Mouse (Mus musculus): ENCODE results near the gene Gm9922. TPM values are rescaled to one million over a fixed set of nuclear protein-coding genes. Genes with fewer than 3 reads are reported as not detected.

Gene Gm9922
- total RNA-seq (2021) = under 1 TPM in 1 of 2 experiments, not detected in 1; 0.91 TPM
- long read RNA-seq, partial matches to known transcripts = 0 of 1 reads
- long read RNA-seq, other reads (novel, unspliced or antisense) = 0 of 1 reads

DNA sequence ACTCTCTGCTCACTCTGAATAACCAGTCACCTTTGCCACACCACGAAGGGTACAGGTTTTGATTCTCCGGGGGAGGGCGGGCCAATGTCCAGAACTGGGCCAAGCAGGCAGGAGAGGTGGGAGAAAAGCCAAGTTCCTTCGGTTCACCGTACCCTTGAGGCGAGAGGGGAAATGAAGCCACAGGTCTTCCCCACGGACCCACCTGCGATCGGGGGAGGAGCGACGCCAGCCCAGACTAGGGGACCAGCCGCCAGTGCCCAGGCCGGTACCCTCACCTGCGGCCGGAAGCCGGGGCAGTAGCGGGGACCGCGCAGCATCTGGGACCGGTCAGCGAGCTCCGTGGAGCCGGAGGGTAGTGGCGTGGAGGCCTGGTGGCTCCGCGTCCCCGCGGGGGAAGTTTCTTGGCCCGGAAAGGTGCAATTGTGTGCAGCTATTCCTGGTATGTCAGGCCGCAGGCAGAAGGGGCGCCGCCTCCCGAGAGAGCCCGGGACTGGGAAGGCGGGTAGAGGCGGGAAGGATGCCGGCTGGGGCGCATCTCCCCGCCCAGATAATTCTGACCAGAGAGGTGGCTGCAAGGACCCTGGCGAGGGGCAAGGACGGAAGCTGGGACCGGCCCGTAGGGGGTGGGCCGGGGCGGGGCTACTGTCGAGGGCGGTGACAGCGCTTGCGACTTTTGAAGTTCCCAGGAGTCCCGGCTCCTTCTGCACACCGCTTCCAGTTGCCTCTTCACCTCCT lies at the start of gene Gm9922, which contains the start of gene Lmo7:
TSS of gene Gm9922 (minus strand) at position 578 of the 735 bp plus-strand sequence.
TSS of gene Lmo7 (plus strand) at position 721 of the 735 bp plus-strand sequence.
- peak; percentile 21 to 41 for DNase-seq (ENCODE audit: low spot score in 2 of 2)

DNA sequence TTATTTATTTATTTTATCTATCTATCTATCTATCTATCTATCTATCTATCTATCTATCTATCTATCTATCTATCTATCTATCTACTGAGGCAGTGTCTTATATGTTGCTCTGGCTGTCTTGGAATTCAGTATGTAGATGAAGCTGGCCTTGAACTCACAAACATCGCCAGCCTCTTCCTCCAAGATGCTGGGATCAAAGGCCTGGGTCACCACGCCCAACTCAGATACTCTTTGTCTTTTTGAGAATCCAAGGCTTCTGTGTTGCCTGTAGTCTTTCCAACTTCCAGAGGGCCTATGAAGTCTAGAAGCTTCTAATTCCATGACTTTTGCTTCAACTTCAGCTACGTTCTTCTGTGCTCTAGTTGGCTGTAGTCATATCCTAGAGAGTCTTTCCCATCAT lies 48.8 kb upstream of the Gm9922 start:
- no peak for DNase-seq (ENCODE audit: low spot score in 2 of 2)

DNA sequence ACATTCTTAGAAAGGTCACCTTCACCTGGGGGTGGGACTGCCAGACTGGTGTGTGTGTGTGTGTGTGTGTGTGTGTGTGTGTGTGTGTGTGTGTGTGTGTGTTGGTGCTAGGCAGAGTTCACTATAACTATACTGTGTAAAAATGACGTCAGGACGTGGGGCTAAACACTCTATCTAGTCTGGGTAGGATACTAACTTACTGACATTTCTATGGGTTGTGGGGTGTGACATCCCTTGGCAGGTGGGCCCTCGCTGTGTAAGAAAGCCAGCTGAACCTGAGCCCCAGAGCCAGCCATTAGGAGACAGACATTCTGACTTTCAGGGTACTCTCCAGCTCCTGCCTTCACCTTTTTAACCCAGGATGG lies 47.5 kb upstream of the Gm9922 start:
- DNase-seq (ENCODE audit: low spot score in 2 of 2) = no peak

DNA sequence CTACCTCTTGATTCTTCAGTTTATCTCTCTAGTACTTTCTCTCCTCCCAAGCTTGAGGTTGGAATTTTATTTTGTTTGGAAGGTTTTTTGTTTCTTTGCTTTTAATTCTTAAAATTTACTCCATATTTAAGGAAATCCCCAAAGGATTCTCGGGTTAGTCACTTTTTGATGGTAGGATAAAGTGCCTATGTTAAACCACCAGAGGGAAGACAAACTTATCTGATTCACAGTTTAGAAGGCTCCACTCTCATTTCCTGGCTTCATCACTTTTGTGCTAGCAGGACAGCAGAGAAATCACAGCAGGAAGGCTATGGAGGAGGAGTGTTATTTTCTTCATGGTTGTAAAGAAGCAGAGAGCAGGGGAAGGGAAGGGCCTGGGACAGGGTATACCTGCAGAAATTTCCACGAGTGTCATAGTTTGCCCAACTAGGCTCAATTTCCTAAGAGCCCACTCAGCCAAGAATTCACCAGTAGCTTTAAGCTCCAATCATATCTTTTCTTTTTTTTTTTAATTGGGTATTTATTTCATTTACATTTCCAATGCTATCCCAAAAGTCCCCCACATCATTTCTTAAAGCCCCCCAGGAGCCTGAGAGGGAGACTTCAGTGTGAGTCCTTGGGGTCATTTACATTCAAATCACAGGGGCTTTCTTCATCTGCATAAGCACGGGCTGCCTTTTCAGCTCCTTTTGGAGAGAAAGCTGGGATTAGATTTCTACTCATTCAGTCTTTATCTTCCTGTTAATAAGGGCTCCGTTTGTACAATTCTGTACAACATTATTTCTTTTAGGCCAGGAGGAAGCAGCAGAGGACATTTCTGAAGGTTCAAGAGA lies 46.9 kb upstream of the Gm9922 start:
- DNase-seq (ENCODE audit: low spot score in 2 of 2) = no peak

DNA sequence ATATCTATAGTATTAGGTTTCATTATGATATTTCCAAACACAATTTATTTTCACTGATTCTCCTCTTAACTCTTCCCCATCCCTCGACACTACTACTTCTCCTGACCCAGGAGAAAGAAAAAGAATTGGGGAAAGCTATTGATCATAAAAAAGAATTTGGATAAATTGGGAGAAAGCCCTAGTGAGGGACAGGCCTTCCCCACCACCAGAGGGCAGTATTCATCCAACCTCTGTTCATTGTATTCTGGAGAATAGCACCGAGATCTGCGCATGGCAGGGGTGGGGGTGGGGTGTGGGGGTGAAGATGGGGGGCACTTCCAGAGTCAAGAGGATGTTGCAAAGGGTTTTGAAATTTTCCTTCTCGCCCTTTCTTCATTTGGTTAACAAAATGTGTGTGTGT lies 45.0 kb upstream of the Gm9922 start:
- DNase-seq (ENCODE audit: low spot score in 2 of 2) = peak in 1 of 2 experiments; percentile 19

DNA sequence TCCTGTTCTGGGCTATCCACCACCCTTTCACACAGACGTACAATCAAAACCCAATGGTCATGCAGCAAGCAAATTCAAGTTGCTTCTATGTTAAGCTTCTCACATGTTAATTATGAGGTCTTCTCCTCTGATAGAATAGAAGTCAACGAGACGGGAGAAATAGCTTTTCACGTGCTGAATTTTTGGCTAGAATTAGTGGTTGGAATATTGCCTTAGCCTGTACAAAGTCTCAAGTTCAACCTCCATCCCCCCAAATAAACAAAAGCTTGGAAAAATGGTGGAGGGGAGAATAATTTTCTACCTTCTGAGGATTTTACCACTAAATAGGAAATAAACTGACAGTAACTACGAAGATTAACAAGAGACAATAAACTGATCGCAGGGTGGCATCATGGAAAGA lies 42.1 kb upstream of the Gm9922 start:
- DNase-seq (ENCODE audit: low spot score in 2 of 2) = no peak

DNA sequence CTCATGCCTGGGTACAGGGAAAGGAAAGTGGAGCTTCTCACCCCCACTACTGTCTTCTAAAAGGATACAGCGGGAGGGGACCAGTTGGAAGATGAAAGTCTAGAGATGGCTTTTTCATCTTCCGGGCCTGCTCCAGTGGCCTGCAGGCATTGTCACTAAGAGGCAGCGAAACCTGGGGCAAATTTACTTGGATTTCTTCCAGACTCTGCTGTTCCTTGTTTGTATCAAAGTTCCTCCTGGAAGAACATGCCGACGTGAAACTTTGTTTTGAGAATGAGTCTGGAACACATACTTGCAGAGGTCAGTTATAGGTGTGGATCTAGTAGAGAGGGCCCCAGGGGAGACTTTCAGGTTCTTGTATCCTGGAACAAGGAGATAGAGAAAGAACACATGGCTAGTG lies 41.7 kb upstream of the Gm9922 start:
- no peak for DNase-seq (ENCODE audit: low spot score in 2 of 2)

DNA sequence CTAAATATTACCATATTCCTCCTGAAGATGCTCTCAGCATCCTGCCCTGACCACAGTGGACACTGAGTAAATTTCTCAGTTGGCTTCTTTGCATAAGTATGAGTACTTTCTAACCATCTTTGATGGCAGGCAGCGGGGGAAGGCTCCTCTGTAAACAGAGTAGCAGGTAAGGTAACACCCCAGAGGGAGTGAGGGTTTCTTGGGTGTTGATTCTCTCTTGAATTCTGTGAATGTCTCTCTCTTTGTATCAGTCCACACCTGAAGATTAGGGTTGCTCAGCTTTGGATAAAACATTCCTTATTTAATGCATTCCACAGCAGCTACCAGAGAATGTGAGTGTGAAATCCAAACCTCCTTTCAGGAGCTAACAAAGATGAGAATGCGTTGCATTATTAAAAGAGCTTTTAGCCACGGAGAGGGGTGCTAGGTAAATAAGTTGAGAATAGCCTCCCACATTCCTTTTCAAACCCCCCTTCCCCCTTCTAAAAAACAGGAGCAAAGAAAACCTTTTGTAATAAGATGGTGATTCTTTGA lies 34.2 kb upstream of the Gm9922 start:
- no peak for DNase-seq (ENCODE audit: low spot score in 2 of 2)

DNA sequence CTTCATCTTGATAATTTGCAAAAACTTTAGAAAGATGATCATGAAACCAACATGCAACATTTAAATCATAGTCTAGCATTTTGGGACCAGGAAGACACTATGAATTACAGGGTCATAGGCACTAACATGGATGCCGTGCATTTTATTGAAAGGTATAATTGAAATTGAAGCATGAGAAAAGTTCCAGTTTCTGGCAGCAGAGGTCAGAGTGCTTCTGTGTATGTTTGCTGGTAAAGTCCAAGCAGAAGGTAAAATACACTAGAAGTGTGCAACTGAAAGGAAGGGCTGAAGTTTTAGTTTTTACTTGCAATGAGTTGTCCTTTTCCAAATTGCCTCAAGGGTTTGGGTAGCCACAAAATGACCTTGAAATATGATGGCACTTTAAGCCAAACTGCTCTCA lies 32.7 kb upstream of the Gm9922 start:
- DNase-seq (ENCODE audit: low spot score in 2 of 2) = no peak

DNA sequence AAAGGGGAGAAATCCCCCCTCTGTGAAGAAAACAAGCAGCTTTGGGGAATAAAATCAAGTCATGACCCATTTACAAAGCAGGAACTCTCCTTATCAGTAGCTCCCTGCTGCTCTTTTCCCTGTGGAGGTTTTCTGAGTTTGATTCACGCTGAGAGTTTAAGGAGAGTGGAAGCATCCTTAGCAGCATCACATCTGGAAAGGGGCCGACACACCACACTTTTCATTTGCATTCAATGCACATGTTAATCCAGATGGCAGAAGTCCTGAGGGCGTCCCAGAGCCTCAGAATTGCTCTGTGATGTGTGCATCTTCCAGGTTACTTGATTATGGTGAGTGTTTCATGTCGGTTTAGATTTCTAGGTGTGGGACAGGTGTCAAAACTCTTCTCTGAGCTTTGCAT lies 25.8 kb upstream of the Gm9922 start:
- no peak for DNase-seq (ENCODE audit: low spot score in 2 of 2)

DNA sequence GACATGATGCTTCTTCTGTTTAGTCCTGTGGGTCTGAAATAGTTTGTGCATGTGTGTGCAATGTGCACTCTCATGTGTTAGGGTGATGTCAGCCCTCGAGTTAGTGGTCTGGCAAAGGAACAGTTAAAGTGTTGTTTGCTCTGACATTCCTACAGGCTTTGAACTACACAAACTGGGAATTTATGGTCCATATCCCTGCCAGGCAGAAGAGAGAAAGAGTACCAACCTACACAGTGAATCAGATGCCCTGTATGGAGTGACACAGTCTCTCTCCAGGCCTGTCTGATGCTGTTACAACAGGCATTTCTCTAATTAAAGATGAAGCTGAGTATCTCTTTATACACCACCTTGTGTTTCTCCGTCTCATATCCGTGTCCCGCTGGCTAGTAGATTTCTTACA lies 21.3 kb upstream of the Gm9922 start:
- DNase-seq (ENCODE audit: low spot score in 2 of 2) = no peak

DNA sequence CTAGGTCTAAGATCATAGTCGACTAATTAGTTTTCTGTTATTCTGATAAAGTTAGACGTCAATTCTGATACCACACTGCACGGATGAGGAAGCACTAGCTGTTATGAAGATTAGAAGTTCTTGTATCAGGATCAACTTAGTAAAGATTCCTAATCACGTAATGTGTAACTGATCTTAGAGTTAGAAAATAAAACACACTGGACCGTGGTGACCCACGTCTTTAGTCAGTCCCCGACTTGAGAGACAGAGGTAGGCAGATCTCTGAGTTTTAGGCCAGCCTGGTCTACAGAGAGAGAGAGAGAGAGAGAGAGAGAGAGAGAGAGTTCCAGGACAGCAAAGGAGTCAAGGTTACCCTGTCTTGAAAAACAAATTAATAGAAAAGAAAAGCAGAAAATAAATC lies 18.8 kb upstream of the Gm9922 start:
- DNase-seq (ENCODE audit: low spot score in 2 of 2) = no peak

DNA sequence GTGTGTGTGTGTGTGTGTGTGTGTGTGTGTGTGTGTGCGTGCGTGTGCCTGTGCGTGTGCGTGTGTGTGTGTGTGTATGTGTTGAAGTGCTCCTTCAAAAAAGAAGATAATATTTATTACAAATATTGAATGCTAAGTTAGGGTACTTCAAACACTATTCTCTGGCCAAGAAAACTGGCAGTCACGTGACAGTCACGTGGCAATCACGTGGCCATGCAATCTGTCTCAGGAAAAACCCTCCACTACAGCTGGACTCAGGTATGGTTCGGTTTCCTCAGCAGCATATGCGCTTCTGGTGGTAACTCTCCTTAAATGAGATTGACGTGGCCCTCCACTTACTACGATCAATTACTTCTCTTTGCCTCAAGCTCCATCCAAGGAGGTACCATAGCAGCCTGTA lies 18.2 kb upstream of the Gm9922 start:
- no peak for DNase-seq (ENCODE audit: low spot score in 2 of 2)

DNA sequence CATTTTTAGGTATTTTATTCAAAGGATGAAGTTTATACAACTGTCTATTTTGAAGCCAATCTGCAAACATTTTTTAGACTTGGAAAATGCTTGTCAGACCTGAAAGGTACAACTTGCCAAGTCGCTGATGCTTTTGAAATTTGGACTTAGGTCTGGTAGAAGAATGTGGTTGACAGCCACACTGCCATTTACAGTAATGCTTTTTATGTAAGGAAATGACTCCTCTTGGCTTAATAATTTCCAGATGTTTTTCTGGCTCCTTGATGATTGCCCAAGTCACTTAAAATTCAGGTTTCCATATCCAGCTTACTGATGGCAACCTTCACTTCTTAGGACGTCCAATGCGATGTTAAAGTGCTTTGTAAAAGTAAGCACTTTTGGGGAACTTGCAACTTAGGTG lies 17.0 kb upstream of the Gm9922 start:
- no peak for DNase-seq (ENCODE audit: low spot score in 2 of 2)

DNA sequence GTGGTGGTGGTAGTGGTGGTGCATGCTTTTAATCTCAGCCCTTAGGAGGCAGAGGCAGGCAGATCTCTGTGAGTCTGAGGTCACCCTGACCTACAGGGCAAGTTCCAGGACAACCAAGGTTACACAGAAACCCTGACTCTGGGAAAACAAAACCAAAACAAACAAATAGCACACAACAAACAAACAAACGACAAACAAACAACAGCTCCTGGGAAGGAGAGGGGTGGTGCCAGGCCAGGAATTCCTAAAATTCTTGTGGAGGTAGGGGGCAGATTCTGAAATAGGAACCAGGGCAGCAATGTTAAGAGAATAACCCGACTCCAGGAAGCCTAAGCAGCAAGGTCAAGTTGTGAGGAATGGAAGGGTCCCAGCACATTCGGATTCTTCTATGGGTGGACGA lies 7.9 kb upstream of the Gm9922 start:
- DNase-seq (ENCODE audit: low spot score in 2 of 2) = no peak

DNA sequence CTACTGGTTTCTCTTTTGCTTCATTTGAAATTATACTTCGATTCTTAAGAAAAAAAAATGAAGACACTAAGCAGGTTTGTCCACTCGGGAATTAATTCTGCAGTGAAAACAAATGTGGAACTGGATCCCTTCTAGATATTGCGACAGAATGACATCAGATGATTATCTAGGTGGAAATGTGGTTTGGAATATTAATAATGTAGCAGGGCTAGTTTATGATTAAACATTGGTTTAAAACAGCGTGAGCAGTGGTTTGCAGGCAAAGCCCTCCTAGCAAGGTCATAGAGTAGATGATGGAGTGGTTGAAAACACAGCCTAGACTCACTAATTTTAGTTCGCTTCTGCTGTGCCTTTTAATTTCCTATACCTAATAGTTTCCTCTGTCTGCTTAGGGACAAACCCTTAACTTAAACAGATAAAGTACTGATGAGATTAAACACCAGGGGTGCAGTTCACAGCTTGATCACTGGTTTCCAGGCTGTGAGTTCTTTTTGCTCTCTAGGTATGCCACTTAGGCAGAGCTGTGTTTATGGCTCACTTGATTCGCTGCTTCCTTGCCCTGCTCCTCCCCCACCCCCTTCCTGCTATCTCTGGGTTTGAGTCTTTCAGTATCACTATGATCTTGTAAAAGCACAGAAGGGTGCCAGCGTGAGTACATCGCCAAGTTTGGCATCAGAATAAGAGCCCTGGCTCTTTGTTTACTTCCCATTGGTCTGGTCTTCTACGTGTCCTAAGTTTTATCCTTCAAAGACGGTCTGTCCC lies 4.1 kb upstream of the Gm9922 start:
- no peak for DNase-seq (ENCODE audit: low spot score in 2 of 2)

DNA sequence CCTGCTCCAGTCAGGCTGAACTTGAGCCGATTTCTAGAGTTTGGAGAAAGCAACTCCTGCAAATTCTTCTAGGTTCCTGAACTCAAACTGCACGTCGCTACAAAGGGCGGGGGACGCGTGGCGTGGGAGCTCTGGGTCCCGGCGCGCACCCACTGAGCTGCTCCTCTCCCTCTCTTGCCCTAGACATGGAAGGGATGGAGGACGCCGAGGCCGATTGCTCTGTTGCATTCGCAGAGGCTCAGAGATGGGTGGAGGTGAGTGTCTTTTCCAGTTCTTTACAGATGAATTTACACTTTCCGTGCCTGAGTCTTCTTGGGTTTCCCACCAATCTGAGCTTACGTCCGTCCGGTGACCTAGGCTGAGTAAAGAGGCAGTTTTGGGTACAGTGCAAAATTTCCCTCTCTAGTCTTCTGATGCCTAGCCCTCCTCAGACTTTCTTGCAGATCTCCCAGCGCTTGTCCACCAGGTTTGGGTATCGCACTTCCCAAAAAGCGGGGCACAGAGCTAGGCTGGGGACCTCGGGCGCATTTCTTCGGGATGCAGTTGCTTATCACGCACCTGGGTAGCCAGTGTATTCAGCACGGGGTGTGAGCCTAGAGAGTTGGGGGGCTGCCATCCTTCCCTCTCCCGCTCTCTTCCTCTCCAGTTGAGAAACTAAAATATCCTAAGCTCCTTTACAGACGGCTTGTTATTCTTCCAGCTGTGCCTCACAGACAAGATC lies 518 bp upstream of the Gm9922 start:
- no peak for DNase-seq (ENCODE audit: low spot score in 2 of 2)

DNA sequence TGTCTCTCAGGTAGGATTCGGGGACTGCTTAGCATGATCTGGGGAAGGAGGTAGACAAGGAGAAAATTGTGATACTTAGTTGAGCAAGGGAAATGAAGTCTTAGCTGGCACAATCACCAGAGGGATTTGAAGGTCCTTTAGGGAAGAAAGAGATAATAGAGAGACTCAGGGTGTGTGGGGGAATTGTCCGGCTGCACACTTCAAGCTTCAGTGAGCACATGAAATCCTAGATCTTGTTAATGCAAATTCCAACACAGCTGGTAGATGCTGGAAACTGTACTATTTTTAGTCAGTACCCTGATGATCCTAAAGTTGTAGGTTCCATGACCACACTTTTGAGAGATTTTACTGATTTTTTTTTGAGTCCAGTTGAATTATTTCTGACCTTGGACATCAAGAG lies 15.2 kb downstream of the Gm9922 start:
- no peak for DNase-seq (ENCODE audit: low spot score in 2 of 2)

DNA sequence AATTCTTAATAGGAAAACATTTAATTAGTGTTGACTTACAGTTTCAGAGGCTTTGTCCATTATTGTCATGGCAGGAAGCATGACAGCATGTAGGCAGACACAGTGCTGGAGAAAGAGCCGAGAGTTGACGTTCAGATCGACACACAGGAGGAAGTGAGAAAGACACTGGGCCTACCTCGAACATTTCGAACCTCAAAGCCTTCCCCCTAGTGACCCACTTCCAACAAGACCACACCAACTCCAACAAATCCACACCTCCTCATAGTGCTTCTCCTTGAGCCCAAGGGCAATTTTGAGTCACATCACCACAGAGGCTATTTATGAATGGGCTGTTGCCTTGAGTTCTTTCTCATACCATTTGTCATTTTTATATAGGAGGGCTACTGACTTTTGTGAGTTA lies 22.5 kb downstream of the Gm9922 start:
- DNase-seq (ENCODE audit: low spot score in 2 of 2) = no peak

DNA sequence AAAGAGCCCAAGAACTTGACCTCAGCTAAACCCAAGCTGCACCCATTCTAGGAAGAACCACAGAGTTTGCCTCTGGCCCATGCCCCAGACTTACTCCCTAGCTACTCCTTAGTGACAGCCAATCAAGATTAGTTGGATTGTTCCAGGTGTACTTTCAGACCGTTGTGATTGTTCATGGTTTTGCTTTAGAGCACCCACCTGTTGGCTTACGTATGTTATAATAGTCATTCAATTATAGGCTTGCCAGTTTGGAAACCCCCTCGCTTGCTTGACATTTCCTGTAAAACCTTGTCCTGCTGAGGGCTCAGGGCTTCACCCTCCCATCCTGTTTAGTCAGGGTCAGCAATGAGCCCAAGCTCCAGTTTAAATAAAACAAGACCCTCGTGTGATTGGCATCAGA lies 25.1 kb downstream of the Gm9922 start:
- no peak for DNase-seq (ENCODE audit: low spot score in 2 of 2)

DNA sequence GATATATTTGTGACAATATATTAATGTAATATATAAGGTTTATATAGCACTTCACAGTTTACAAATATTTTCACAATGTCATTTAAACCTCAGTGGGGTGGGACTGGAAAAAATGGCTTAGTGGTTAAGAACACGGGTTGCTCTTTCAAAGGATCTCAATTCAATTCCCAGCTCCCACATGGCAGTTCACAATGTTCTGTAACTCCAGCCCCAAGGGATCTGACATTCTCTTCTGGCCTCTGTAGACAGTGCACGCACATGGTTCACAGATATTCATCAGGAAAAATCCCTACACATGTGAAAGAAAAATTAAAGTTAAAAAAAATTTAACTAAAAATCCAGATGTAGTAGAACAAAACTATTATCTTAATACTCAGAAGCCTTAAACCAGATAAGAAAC lies 41.2 kb downstream of the Gm9922 start:
- DNase-seq (ENCODE audit: low spot score in 2 of 2) = no peak

All from layer of hippocampus, postnatal 10 days (tissue).